Mouse (Mus musculus) olfactory bulb, adult 2 months (tissue): ENCODE measurements around the gene Plekha6.

Experiments
- CTCF ChIP-seq: fragments of 200-500 bp; IDR thresholded peaks from 2 replicates; pipeline ENCODE4 v1.5.1; 2012; ENCODE audit warnings: low read depth, mild to moderate bottlenecking, low read length, moderate library complexity; ENCODE audit not compliant: insufficient read depth
- POLR2A ChIP-seq: fragments of 200-500 bp; IDR thresholded peaks from 2 replicates; pipeline ENCODE4 v1.6.1; 2012; ENCODE audit warnings: mild to moderate bottlenecking, low read depth, low read length, moderate library complexity; ENCODE audit not compliant: insufficient read depth

DNA sequence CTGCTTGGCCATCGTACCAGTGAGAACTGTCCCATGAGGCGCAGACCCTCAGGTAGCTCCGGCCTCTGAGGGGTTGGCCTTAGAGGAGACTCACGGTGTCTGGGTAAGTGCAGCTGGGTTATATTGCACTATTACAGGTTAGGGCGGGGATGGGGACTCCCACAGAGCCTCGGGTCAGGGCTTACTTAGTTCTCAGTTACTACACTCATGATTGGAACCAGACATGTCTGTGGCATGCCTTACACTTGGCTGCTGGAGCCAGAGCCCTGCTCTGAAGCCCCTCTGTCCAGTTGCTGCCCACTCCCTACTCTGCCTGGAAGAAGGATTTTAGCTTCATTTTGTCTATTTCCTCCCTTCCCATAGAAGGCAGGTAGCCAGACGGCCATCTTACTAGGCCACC lies 49.1 kb downstream of the Plekha6 start:
- TF ChIP-seq CTCF = no peak
- no peak for TF ChIP-seq POLR2A
